9 mouse cellular contexts compared by ENCODE assay signal in the genomic region with DNA sequence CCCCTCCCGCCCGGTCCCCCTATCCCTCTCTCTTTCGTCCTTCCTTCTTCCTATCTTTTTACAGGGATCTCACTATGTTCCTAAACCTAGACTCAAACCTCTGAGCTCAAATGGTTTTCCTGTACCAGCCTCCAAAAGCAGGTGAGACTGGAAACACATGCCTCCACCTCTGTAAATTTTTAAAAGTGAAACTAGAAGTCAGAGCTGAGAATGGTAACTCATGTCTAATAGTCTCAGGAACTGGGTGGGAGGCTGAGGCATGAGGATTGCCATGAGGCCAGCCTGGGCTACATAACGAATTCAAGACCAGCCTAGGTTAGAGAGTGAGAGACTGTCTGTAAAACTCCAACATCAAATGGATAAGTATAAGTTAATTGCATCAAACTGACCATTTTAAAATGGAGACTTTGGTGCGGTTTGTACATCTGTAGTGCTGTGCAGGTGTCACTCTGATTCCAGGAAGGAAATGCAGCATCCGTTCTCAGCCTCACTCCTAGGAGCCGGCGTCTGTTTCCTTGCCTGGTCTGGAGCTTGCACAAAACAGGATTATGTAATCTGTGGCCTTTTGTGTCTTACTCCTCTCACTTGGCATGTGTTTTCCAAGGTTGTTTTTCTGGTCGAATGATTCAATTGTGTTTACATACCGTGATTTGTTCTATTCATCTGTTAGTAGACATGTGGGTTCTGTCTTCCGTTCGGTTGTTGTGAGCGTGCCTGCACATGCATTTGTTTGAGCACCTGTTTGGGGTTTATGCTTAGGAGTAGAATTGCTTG. TPM values are rescaled to one million over a fixed set of nuclear protein-coding genes. Genes with fewer than 3 reads are reported as not detected.
DNase-seq lines count a peak whose midpoint lies in the region; ATAC-seq and TF ChIP-seq lines count a peak whose summit lies in the region.
"Had no signal": no experiment of that assay in that cellular context is flagged by ENCODE, and none has a peak within 500 bp of the region (broad histone marks: within the 10 kb centered on the region; RNA-seq: fewer than 3 reads in every experiment).

No protein-coding gene starts in this region.

- ATAC-seq in kidney, embryonic 16.5 days (ENCODE audit: low FRiP score, low TSS enrichment): no peak
- ATAC-seq in forebrain, embryonic 16.5 days: no peak
- no peak for ATAC-seq in monocyte, adult 5-6 weeks (replicated peaks; ENCODE audit: insufficient number of reproducible peaks, low FRiP score, low TSS enrichment, poor library complexity, severe bottlenecking)
- no peak for ATAC-seq in intestine, postnatal 0 days

- H3K27ac ChIP-seq in kidney, adult 2 months (ENCODE audit: insufficient read depth, low read depth, low read length): no peak overlapping the region
- no peak overlapping the region for H3K27ac ChIP-seq in kidney, embryonic 16.5 days (ENCODE audit: low read length)
- H3K27ac ChIP-seq in forebrain, embryonic 16.5 days (ENCODE audit: low read length): no peak overlapping the region
- H3K27ac ChIP-seq in intestine, postnatal 0 days (ENCODE audit: low read depth, low read length): no peak overlapping the region

- no peaks in the 10 kb centered on the region for H3K27me3 ChIP-seq in kidney, adult 2 months (replicated peaks; ENCODE audit: control insufficient read depth, insufficient read depth, low read length)
- H3K27me3 ChIP-seq in kidney, embryonic 16.5 days (ENCODE audit: insufficient read depth, low read length): no peaks in the 10 kb centered on the region
- no peaks in the 10 kb centered on the region for H3K27me3 ChIP-seq in forebrain, embryonic 16.5 days (replicated peaks; ENCODE audit: control insufficient read depth, insufficient read depth, low read length)
- H3K27me3 ChIP-seq in intestine, postnatal 0 days (replicated peaks; ENCODE audit: control insufficient read depth, insufficient read depth, low read length): no peaks in the 10 kb centered on the region

- TF ChIP-seq CTCF in kidney, adult 2 months (conservative IDR thresholded peaks at IDR 0.05; ENCODE audit: insufficient read depth, insufficient read length, low read depth, low read length): no peak
- no peak for TF ChIP-seq CTCF in intestine, postnatal 0 days (IDR thresholded peaks at IDR 0.05; ENCODE audit: low read depth)

- no peak overlapping the region for H3K4me2 ChIP-seq in kidney, embryonic 16.5 days (replicated peaks; ENCODE audit: low read depth, low read length)
- H3K4me2 ChIP-seq in forebrain, embryonic 16.5 days (ENCODE audit: low read length): no peak overlapping the region
- no peak overlapping the region for H3K4me2 ChIP-seq in intestine, postnatal 0 days (replicated peaks; ENCODE audit: low read depth)

- TF ChIP-seq POLR2A in kidney, adult 2 months (IDR thresholded peaks at IDR 0.05; ENCODE audit: low read depth, low read length): no peak

- H3K4me3 ChIP-seq in kidney, adult 2 months (ENCODE audit: insufficient read depth, low read depth, low read length): no peak overlapping the region
- H3K4me3 ChIP-seq in kidney, embryonic 16.5 days (ENCODE audit: low read length): no peak overlapping the region
- H3K4me3 ChIP-seq in forebrain, embryonic 16.5 days (replicated peaks; ENCODE audit: low read length): no peak overlapping the region
- H3K4me3 ChIP-seq in intestine, postnatal 0 days (ENCODE audit: low read depth, low read length): no peak overlapping the region

- DNase-seq in kidney, adult 2 months: peak; percentile 42
- peak; percentile 37 for DNase-seq in T-cell, adult 2 months (ENCODE audit: low spot score)
- DNase-seq in cerebellum, adult 9-11 months: peak; percentile 40
- DNase-seq in kidney, postnatal 25 days: peak; percentile 4 to 61
- DNase-seq: right cerebral cortex, adult 18-20 months had no signal

- peaks cover 8% of the 10 kb centered on the region; the same call in 1 of the 2 replicates for H3K9me3 ChIP-seq in kidney, embryonic 16.5 days (ENCODE audit: low read length)
- H3K9me3 ChIP-seq in forebrain, embryonic 16.5 days (ENCODE audit: control insufficient read depth, low read length): peaks cover 3% of the 10 kb centered on the region
- no peaks in the 10 kb centered on the region for H3K9me3 ChIP-seq in intestine, postnatal 0 days (ENCODE audit: control insufficient read depth)

- no peaks in the 10 kb centered on the region for H3K36me3 ChIP-seq in kidney, adult 2 months (ENCODE audit: control insufficient read depth, insufficient read depth, low read length)
- H3K36me3 ChIP-seq in kidney, embryonic 16.5 days (ENCODE audit: insufficient read depth, low read length): no peaks in the 10 kb centered on the region
- H3K36me3 ChIP-seq in forebrain, embryonic 16.5 days (ENCODE audit: control insufficient read depth, insufficient read depth): no peaks in the 10 kb centered on the region
- no peaks in the 10 kb centered on the region for H3K36me3 ChIP-seq in intestine, postnatal 0 days (ENCODE audit: control insufficient read depth, insufficient read depth)

- 0 out of 2 replicates have a peak, but pooled peaks cover 7% of the 10 kb centered on the region for H3K4me1 ChIP-seq in kidney, adult 2 months (ENCODE audit: control insufficient read depth, insufficient read depth, low read length)
- no peaks in the 10 kb centered on the region for H3K4me1 ChIP-seq in kidney, embryonic 16.5 days (ENCODE audit: insufficient read depth, low read length)
- no peaks in the 10 kb centered on the region for H3K4me1 ChIP-seq in forebrain, embryonic 16.5 days (replicated peaks; ENCODE audit: control insufficient read depth, insufficient read depth, low read length)
- H3K4me1 ChIP-seq in intestine, postnatal 0 days (replicated peaks; ENCODE audit: control insufficient read depth, insufficient read depth, low read length): no peaks in the 10 kb centered on the region

- 65% methylated on average over 13 of the region's 13 CpGs for WGBS in kidney, adult 2 months
- 81% methylated on average over 13 of the region's 13 CpGs for WGBS in kidney, embryonic 16.5 days
- WGBS in forebrain, embryonic 16.5 days: 41% methylated on average over 13 of the region's 13 CpGs
- WGBS in intestine, postnatal 0 days: 84% methylated on average over 13 of the region's 13 CpGs

- H3K9ac ChIP-seq in kidney, embryonic 16.5 days (replicated peaks; ENCODE audit: low read length): no peak overlapping the region
- no peak overlapping the region for H3K9ac ChIP-seq in forebrain, embryonic 16.5 days (replicated peaks; ENCODE audit: low read depth, low read length)
- H3K9ac ChIP-seq in intestine, postnatal 0 days (ENCODE audit: low read depth, low read length): no peak overlapping the region

RNA-seq across cellular contexts. Expression of a gene that starts 39.1 kb away (rescaled TPM):
- 6.5 and 7.9 TPM in 2 replicates for polyA plus RNA-seq in kidney, adult 2 months (2012; rRNA removed)
- 32.5 and 35.8 TPM in 2 replicates for polyA plus RNA-seq in kidney, embryonic 16.5 days (2015; fragmentation: Nextera tagmentation; extraction: Ambion mirVana)
- polyA plus RNA-seq in forebrain, embryonic 16.5 days (2015; fragmentation: Nextera tagmentation; extraction: Ambion mirVana): 14.5 and 17.3 TPM in 2 replicates
- total RNA-seq in monocyte, adult 5-6 weeks (2017): 13.7 to 16.9 TPM (median 14.6 TPM) in 3 replicates
- 14.8 and 15.2 TPM in 2 replicates for polyA plus RNA-seq in intestine, postnatal 0 days (2015; fragmentation: Nextera tagmentation; extraction: Ambion mirVana)

RNA-seq across cellular contexts. Expression of a gene that starts 49.3 kb away (rescaled TPM):
- 0.78 and 0.81 TPM in 2 replicates for polyA plus RNA-seq in kidney, adult 2 months (2012; rRNA removed)
- polyA plus RNA-seq in kidney, embryonic 16.5 days (2015; fragmentation: Nextera tagmentation; extraction: Ambion mirVana): 3.9 TPM in 2 replicates
- 0.38 and 0.55 TPM in 2 replicates for polyA plus RNA-seq in forebrain, embryonic 16.5 days (2015; fragmentation: Nextera tagmentation; extraction: Ambion mirVana)
- total RNA-seq in monocyte, adult 5-6 weeks (2017): not detected in 3 replicates
- 0.03 and 0.05 TPM in 2 replicates for polyA plus RNA-seq in intestine, postnatal 0 days (2015; fragmentation: Nextera tagmentation; extraction: Ambion mirVana)
